Mouse (Mus musculus) yolk sac, embryonic 10.5 days (tissue): ENCODE results near the gene Gm5771.
"Not testable (repeated sequence)": the region's sequence is repeated elsewhere in the genome, so short reads cannot be mapped to it uniquely, and the experiment has no call there.

ENCODE experiments used
- DNase-seq: peaks from one replicate; pipeline ENCODE4 v3.0.0-alpha.2; 2017; ENCODE audit warnings: low spot score

The Gm5771 gene

GRCm38 (mm10) chr6:41392056-41392455 is at the start of gene Gm5771:
Gm5771 (plus strand) TSS chr6:41392356.
- DNase-seq: not testable (repeated sequence)

GRCm38 (mm10) chr6:41353932-41354331 is 38.2 kb upstream of the Gm5771 start, which contains the start of gene Try10:
Try10 (plus strand) TSS chr6:41354105.
- no peak for DNase-seq

DNA sequence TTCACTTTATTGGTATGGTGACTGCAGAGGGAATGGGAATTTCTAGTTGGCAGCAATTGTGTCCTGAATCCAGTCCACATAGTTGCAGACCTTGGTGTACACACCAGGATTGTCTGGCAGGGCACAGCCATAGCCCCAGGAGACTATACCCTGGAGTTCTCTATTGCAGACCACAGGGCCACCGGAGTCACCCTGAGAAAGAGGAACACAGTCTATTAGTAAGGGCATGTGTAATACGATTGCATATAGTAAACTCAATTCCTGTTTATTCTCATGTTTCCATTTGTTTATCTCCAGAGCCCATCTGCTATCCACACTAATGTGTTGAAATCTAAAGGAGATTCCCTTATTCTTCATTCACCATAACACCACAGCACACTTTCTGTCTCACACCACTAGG is 18.4 kb upstream of the Gm5771 start:
- not testable (repeated sequence) for DNase-seq

GRCm38 (mm10) chr6:41377578-41377977 is 14.6 kb upstream of the Gm5771 start, which contains the start of gene Prss3:
Prss3 (minus strand) TSS chr6:41377678.
- DNase-seq: not testable (repeated sequence)

DNA sequence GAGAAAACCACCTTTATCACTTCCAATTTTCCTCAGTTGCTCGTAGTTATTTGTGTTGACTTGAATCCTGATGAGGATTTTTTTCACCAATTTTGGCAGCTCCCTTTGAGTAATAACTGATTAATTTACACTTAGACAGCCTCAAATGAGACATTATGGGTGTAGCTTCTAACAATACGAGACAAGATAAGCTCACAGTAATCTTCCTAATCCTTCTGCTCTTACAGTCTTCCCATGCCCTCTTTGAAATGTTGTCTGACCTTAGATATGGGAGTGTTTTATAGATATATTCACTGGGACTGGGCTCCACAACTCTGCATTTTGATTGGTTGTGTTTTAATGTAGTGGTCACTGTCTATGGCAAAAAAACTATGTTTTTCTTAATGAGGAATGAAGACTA is 5.4 kb upstream of the Gm5771 start:
- DNase-seq: no peak

GRCm38 (mm10) chr6:41391640-41392039 is 516 bp upstream of the Gm5771 start:
- DNase-seq: not testable (repeated sequence)

DNA sequence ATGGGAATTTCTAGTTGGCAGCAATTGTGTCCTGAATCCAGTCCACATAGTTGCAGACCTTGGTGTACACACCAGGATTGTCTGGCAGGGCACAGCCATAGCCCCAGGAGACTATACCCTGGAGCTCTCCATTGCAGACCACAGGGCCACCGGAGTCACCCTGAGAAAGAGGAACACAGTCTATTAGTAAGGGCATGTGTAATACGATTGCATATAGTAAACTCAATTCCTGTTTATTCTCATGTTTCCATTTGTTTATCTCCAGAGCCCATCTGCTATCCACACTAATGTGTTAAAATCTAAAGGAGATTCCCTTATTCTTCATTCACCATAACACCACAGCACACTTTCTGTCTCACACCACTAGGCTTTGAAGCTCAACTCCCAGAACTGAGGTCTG is 50.1 kb downstream of the Gm5771 start:
- DNase-seq: not testable (repeated sequence)

DNA sequence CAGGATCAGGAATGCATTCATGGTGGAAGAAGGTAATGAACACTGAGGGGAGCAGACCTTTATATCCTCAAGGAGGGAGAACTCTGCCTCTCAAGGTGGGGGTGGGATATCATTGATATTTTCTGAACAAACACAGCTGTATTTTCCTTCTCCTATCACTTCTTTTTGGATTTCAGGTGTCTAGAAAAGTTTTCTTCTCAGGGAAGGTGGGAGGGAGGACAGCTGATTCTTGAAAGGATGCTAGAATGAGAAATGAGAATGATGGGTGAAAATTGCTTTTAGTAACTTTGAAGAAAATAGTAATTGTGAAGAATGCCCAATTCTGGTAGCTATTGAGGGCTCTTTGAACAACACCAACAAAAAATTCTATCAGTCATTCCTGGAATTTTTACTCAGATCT is 53.9 kb downstream of the Gm5771 start, which contains the start of gene Gm10334:
Gene Gm10334, minus strand, starts transcription at position 101 of the 400 bp plus-strand sequence.
- DNase-seq: not testable (repeated sequence)
